Mouse (Mus musculus) neural tube, embryonic 14.5 days (tissue): ENCODE data around the gene Ppfibp2. TPM values are rescaled to one million over a fixed set of nuclear protein-coding genes. Genes with fewer than 3 reads are reported as not detected.

ENCODE experiments used
- ATAC-seq: fragments of 200-750 bp; cut with Nextera tagmentation; 2 replicates; pipeline ENCODE4 v1.8.0; 2017; ENCODE audit warnings: low read depth, mild to moderate bottlenecking, moderate TSS enrichment, moderate library complexity
- H3K27ac ChIP-seq: fragments of 300-500 bp; sonication (generic); 2 replicates; pipeline ENCODE4 v1.5.1; 2014; ENCODE audit warnings: low read depth, mild to moderate bottlenecking, control low read depth, low read length, moderate library complexity, mixed read lengths
- H3K27me3 ChIP-seq: fragments of 300-500 bp; sonication (generic); 2 replicates; pipeline ENCODE4 v1.6.1; 2014; ENCODE audit warnings: low read length; ENCODE audit not compliant: control insufficient read depth, insufficient read depth
- H3K36me3 ChIP-seq: fragments of 300-500 bp; sonication (generic); 2 replicates; pipeline ENCODE4 v1.6.1; 2014; ENCODE audit warnings: low read length, mixed read lengths; ENCODE audit not compliant: control insufficient read depth, insufficient read depth
- H3K4me1 ChIP-seq: fragments of 300-500 bp; sonication (generic); 2 replicates; pipeline ENCODE4 v1.6.1; 2014; ENCODE audit warnings: low read length; ENCODE audit not compliant: control insufficient read depth, insufficient read depth
- H3K4me2 ChIP-seq: fragments of 300-500 bp; sonication (generic); 2 replicates; pipeline ENCODE4 v1.6.1; 2014; ENCODE audit warnings: mild to moderate bottlenecking, low read depth, low read length, control low read depth
- H3K4me3 ChIP-seq: fragments of 300-500 bp; sonication (generic); 2 replicates; pipeline ENCODE4 v1.5.1; 2014; ENCODE audit warnings: low read depth, low read length, control low read depth, mixed read lengths
- H3K9ac ChIP-seq: fragments of 300-500 bp; sonication (generic); replicated peaks from 2 replicates; pipeline ENCODE4 v1.6.1; 2014; ENCODE audit warnings: low read depth, mild to moderate bottlenecking, control low read depth, low read length, mixed read lengths
- H3K9me3 ChIP-seq: fragments of 300-500 bp; sonication (generic); 2 replicates; pipeline ENCODE4 v1.6.1; 2016; ENCODE audit warnings: low read length; ENCODE audit not compliant: control insufficient read depth
- WGBS: fragments of 180-500 bp; shearing (Covaris S2); extraction: QIAGEN DNeasy Blood & Tissue Kit; methylation state at CpG from one replicate; pipeline ENCODE4 v1.1.7; 2014; 5-methylcytosine and 5-hydroxymethylcytosine counted together
- polyA plus RNA-seq: library from polyadenylated mRNA; unstranded; fragments of >200 nt; fragmentation: Nextera tagmentation; extraction: Ambion mirVana; gene quantifications from 2 replicates; pipeline ENCODE4 v1.2.1, GENCODE M21; 2014

The Ppfibp2 gene
- polyA plus RNA-seq, 1 experiment from 2014 or later, result 2.0 TPM

DNA sequence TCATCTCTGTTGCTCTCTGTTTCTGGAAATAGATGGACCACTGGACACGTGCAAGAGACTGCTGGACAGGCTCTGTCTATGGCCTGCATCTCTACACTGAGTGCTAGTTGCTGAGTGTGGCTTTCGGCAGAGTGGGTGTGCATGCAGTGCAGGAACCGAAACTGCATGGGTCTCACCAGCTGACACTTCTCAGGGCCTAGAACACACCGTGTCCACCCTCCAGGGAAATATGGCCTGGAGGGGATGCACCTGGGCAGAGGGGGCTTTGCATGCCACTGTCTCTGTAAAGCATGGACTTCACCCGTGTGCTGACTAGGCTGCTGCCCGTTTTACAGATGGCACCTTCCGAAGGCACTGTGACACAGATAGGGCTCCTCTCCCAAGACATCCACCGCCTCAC, 151.0 kb downstream of the Ppfibp2 start:
- Histone ChIP-seq H3K36me3 (no peaks in the 10 kb centered on the region), H3K9ac (no peak overlapping the region), H3K27ac (no peak overlapping the region), H3K9me3 (no peaks in the 10 kb centered on the region), H3K27me3 (no peaks in the 10 kb centered on the region), H3K4me3 (no peak overlapping the region), H3K4me1 (no peaks in the 10 kb centered on the region), H3K4me2 (no peak overlapping the region)
- ATAC-seq, result no peak
- 90% methylated on average over 8 of the region's 8 CpGs for WGBS

DNA sequence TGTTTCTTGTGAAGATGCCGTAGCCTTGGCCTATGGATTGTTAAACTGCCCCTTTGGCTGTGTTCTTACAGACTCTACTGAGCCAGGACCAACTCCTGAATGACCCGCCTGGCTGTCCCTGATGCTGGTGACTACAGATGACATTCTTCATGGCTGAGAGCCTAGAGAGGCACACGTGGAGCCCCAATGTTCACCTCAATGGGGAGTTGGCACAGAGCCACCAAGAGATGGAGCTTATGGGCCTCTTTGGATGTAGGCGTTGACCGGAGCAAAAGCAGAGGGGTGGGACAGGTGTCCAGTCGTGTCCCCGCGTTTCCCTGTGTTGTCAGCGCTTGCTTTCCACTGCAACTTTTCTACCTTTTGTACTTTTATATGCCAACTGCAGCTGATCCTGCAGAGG, 152.5 kb downstream of the Ppfibp2 start:
- Histone ChIP-seq H3K4me1 (no peaks in the 10 kb centered on the region), H3K9me3 (no peaks in the 10 kb centered on the region), H3K4me3 (no peak overlapping the region), H3K36me3 (no peaks in the 10 kb centered on the region), H3K9ac (no peak overlapping the region), H3K4me2 (no peak overlapping the region), H3K27ac (no peak overlapping the region), H3K27me3 (no peaks in the 10 kb centered on the region)
- WGBS, result 86% methylated on average over 9 of the region's 9 CpGs
- no peak for ATAC-seq

DNA sequence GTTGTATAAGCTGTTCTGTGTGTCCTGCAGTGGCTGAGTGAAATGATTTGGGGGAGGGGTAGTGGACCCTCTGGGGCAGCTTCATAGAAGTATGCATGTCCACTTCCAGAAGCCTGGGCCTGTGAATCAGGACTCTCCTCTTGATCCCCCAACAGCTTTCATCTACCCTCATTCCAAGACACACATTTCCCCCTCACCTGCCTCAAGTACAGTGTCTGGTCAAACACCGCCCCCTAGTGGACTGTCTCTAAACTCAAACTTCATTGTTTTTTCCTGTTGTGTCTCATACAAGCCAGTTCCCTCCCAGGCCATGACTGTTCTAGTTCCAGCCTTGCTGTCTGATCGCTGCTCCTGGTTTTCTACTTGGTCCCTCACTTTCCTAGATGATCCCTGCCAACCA, 152.9 kb downstream of the Ppfibp2 start:
- H3K9ac ChIP-seq, result no peak overlapping the region
- no peaks in the 10 kb centered on the region for H3K9me3 ChIP-seq
- H3K36me3 ChIP-seq, result no peaks in the 10 kb centered on the region
- no peaks in the 10 kb centered on the region for H3K27me3 ChIP-seq
- no peak overlapping the region for H3K27ac ChIP-seq
- H3K4me3 ChIP-seq, result no peak overlapping the region
- 0 out of 2 replicates have a peak, but pooled peaks have one; percentile 18 for ATAC-seq
- H3K4me1 ChIP-seq, result no peaks in the 10 kb centered on the region
- WGBS, result 20% methylated on average over 2 of the region's 2 CpGs
- no peak overlapping the region for H3K4me2 ChIP-seq

DNA sequence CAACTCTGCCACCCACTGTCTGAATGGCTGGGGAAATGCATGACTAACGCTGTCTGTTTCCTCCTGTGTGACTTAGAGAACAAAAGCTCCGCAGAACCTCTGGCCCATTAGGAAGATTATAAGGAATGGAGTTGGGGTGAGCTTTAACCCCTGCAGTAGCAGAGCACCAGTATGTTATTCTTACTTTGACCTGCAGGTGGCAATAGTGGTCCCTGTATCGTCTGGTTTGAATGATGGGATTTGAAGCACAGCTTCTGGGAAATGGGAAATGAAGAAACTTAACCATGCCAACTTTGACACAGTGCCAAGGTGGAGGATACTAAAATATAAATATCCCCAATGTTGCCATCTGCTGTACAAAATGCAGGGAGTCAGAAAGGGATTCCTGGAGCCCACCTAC, 154.3 kb downstream of the Ppfibp2 start:
- WGBS, result 3% methylated on average over 3 of the region's 3 CpGs
- Histone ChIP-seq H3K36me3 (no peaks in the 10 kb centered on the region), H3K4me1 (no peaks in the 10 kb centered on the region), H3K27me3 (no peaks in the 10 kb centered on the region), H3K27ac (no peak overlapping the region), H3K4me2 (no peak overlapping the region), H3K9me3 (no peaks in the 10 kb centered on the region), H3K9ac (no peak overlapping the region), H3K4me3 (no peak overlapping the region)
- ATAC-seq, result peak; percentile 50; the same call in 1 of the 2 replicates

DNA sequence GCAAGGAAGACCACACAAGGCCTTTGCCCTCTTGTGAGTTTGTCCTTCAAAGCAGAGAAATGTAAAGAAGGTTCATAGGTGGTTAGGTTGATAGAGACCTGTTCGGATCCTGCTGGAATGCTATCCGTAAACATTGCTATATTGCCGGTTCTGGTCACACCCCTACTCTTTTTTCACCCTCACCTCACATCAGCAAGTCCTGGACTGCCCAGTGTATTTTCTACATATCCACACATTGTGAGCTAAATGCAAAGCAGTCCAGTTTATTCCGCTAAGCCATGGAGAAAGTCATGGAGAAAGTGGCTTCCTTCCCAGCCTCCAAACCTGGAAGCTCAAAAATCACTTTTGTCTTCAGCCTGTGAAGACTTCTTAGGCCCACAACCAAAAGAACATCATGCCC, 154.7 kb downstream of the Ppfibp2 start:
- Histone ChIP-seq H3K9ac (no peak overlapping the region), H3K4me3 (no peak overlapping the region), H3K4me1 (no peaks in the 10 kb centered on the region), H3K27ac (no peak overlapping the region), H3K27me3 (no peaks in the 10 kb centered on the region), H3K9me3 (no peaks in the 10 kb centered on the region), H3K36me3 (no peaks in the 10 kb centered on the region), H3K4me2 (no peak overlapping the region)
- WGBS, result 95% methylated on average over 4 of the region's 4 CpGs
- peak; percentile 3; the same call in 1 of the 2 replicates for ATAC-seq

DNA sequence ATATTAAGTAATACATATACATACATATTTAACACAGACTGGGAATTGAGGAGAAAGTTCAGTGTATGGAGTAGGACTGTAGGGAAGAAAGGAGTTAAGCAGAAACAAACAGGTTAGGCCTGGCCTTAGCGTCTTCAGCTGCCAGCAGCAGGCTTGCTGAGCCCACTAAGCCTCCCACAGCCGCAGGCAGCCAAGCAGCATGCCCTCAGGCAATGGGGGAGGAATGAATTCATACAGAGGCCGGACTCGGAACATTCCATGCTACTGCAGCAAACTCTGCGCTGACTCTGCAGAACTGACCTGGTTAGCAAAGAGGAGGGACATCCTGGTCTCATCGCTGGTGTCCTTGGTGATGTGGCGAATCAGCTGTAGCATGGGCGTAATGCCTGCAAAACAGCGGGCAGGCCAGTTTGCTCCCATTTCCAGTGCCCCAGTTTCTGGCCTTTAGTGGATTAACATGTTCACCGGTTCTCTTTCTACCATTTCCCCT, 157.1 kb downstream of the Ppfibp2 start:
- H3K9ac ChIP-seq, result no peak overlapping the region
- H3K4me1 ChIP-seq, result no peaks in the 10 kb centered on the region
- H3K27ac ChIP-seq, result no peak overlapping the region
- WGBS, result 84% methylated on average over 10 of the region's 10 CpGs
- H3K36me3 ChIP-seq, result no peaks in the 10 kb centered on the region
- H3K4me2 ChIP-seq, result no peak overlapping the region
- H3K27me3 ChIP-seq, result no peaks in the 10 kb centered on the region
- no peaks in the 10 kb centered on the region for H3K9me3 ChIP-seq
- no peak overlapping the region for H3K4me3 ChIP-seq
- ATAC-seq, result no peak

DNA sequence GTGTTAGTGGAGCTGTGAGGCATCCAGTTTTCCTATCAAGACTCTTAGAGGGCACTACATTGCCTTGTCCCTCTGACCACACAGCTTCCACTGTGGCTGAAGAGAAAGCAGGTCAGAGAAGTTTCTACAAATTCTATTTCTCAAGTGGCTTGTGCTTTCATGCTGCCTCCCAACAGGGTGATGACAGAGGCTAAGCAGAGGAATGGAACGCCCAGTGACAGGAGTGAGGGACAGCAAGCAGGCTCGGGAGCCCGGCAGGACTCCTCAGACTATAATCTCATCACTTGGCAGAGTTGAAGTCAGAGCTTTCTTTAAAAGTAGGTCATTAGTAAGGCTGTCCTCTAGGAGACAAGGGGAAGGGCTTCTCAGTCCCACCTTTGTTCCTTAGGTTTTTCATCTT, 160.9 kb downstream of the Ppfibp2 start:
- no peak overlapping the region for H3K27ac ChIP-seq
- no peak for ATAC-seq
- no peak overlapping the region for H3K4me2 ChIP-seq
- H3K9me3 ChIP-seq, result no peaks in the 10 kb centered on the region
- no peak overlapping the region for H3K4me3 ChIP-seq
- no peaks in the 10 kb centered on the region for H3K36me3 ChIP-seq
- no peaks in the 10 kb centered on the region for H3K27me3 ChIP-seq
- WGBS, result 86% methylated on average over 3 of the region's 3 CpGs
- no peak overlapping the region for H3K9ac ChIP-seq
- no peaks in the 10 kb centered on the region for H3K4me1 ChIP-seq

DNA sequence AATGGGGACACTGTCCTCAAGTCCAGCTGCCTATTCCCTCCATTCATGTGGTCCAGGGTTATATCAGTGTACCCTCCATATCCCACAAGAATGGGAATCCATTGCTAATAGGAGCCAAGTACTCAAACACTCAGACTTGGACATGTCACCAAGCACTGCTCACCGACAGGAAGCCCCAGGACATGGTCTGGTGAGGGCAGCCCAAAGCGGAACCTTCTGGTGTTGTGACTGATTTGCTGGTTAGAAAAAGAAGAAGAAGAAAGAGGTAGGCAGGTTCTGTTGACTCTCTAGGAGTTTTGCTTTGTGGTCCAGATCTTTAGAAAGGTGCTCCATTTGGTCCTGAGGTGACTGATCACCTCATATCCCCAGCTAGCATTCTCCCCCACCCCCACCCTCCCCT, 161.7 kb downstream of the Ppfibp2 start:
- H3K9me3 ChIP-seq, result no peaks in the 10 kb centered on the region

DNA sequence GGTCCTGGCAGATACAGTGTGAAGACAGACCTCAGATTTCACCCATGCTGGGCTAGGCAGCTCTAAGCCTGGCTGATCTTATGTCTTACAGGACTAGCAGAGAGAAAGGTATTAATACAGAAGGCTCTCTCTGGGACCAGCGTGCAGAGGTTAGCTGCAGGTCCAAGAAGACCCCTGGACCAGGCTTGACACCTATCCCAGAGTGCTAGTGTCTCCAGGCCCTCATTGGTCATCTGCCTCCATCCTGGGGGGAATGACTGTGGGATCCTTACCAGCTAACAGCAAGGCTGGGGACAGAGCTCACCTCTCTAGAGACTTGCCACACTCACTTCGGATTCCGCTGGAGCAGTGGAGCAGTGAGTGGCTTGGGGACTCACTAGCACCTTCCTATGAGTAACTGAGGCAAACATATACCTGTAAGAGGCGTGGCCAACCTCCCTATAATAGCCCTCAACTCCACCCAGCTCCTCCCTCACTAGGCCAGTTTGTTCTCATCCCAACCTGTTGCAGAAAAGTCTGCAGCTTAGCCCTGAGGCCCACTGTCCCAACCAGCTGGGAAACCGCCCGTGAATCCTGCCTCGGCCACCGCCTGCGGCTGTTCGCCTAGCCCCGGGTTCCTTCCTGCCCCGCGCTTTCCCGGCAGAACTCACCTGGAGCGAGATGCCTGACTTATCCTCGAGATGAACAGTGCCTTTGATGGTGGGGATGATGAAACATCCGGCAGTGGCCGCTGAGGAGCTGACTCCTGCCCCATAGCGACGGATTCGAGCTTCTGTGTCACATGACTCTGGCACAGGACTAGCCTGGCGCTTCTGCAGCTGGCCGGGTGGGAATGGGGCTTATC, 162.5 kb downstream of the Ppfibp2 start, which contains the start of gene Cyb5r2:
Cyb5r2 (minus strand) TSS at position 725 of the 844 bp plus-strand sequence.
- WGBS, result 17% methylated on average over 23 of the region's 23 CpGs
- Histone ChIP-seq H3K27me3 (no peaks in the 10 kb centered on the region), H3K9ac (no peak within 1 kb of the TSS), H3K9me3 (no peaks in the 10 kb centered on the region), H3K27ac (no peak within 1 kb of the TSS), H3K4me2 (peak within 1 kb of the TSS; percentile 35), H3K36me3 (no peaks in the 10 kb centered on the region), H3K4me1 (no peaks in the 10 kb centered on the region), H3K4me3 (peak within 1 kb of the TSS; percentile 11; the same call in 1 of the 2 replicates)
- ATAC-seq, result peak; percentile 84; the same call in 1 of the 2 replicates

More for the DNA sequence above, 161.7 kb downstream of the Ppfibp2 start:
- ATAC-seq, result no peak
- no peak overlapping the region for H3K27ac ChIP-seq
- H3K4me1 ChIP-seq, result no peaks in the 10 kb centered on the region
- WGBS, result 96% methylated on average over 2 of the region's 2 CpGs
- H3K36me3 ChIP-seq, result no peaks in the 10 kb centered on the region
- no peaks in the 10 kb centered on the region for H3K27me3 ChIP-seq
- no peak overlapping the region for H3K9ac ChIP-seq
- H3K4me3 ChIP-seq, result no peak overlapping the region
- no peak overlapping the region for H3K4me2 ChIP-seq
